ENCODE assay signal across 14 mouse cellular contexts in genomic region chrX:140212644-140213361, GRCm38 (mm10).
DNase-seq lines count a peak whose midpoint lies in the region; ATAC-seq lines count a peak whose summit lies in the region.
"Had no signal": no experiment of that assay in that cellular context is flagged by ENCODE, and none has a peak within 500 bp of the region (broad histone marks: within the 10 kb centered on the region; RNA-seq: fewer than 3 reads in every experiment).

No protein-coding gene starts in this region.

- no peak for ATAC-seq in embryonic facial prominence, embryonic 11.5 days (replicated peaks; ENCODE audit: insufficient number of reproducible peaks, low FRiP score, low TSS enrichment, low read depth)
- peak; percentile 69; the same call in 1 of the 2 replicates for ATAC-seq in hindbrain, embryonic 15.5 days (ENCODE audit: low FRiP score, low read depth)

- H3K9ac ChIP-seq in embryonic facial prominence, embryonic 11.5 days (replicated peaks; ENCODE audit: low read length): no peak overlapping the region
- H3K9ac ChIP-seq in hindbrain, embryonic 15.5 days: no peak overlapping the region
- H3K9ac ChIP-seq: heart, embryonic 13.5 days; lung, embryonic 15.5 days had no signal

- H3K4me3 ChIP-seq in embryonic facial prominence, embryonic 11.5 days (ENCODE audit: low read depth, low read length): no peak overlapping the region
- H3K4me3 ChIP-seq in embryonic facial prominence, embryonic 10.5 days: no peak overlapping the region
- no peak overlapping the region for H3K4me3 ChIP-seq in hindbrain, embryonic 15.5 days
- no peak overlapping the region for H3K4me3 ChIP-seq in hindbrain, embryonic 10.5 days
- H3K4me3 ChIP-seq: heart, embryonic 13.5 days; lung, embryonic 15.5 days had no signal

- peak; percentile 3 for DNase-seq in embryonic facial prominence, embryonic 11.5 days (ENCODE audit: low spot score)
- DNase-seq in embryonic facial prominence, embryonic 10.5 days (ENCODE audit: low spot score): no peak
- DNase-seq in hindbrain, embryonic 10.5 days (ENCODE audit: low spot score): no peak
- peak; percentile 27 for DNase-seq in embryo, embryonic 10.5 days (ENCODE audit: low spot score)
- DNase-seq in neural tube, embryonic 10.5 days (ENCODE audit: extremely low spot score, low spot score): peak; percentile 19
- DNase-seq in spleen, adult 12 weeks (ENCODE audit: low spot score): no peak
- DNase-seq in layer of hippocampus, adult 18-20 months (ENCODE audit: low spot score in 2 of 2): no peak
- DNase-seq: adrenal gland, adult 8-10 months; cerebellum, postnatal 25 days; kidney, adult 8-10 months; liver had no signal

- H3K4me2 ChIP-seq in embryonic facial prominence, embryonic 11.5 days (ENCODE audit: low read depth, low read length): no peak overlapping the region
- no peak overlapping the region for H3K4me2 ChIP-seq in hindbrain, embryonic 15.5 days
- H3K4me2 ChIP-seq: heart, embryonic 13.5 days; lung, embryonic 15.5 days had no signal

- H3K27ac ChIP-seq in embryonic facial prominence, embryonic 11.5 days (replicated peaks; ENCODE audit: low read depth, low read length): no peak overlapping the region
- H3K27ac ChIP-seq in embryonic facial prominence, embryonic 10.5 days (replicated peaks): no peak overlapping the region
- H3K27ac ChIP-seq in hindbrain, embryonic 15.5 days (replicated peaks): no peak overlapping the region
- no peak overlapping the region for H3K27ac ChIP-seq in hindbrain, embryonic 10.5 days
- H3K27ac ChIP-seq: heart, embryonic 13.5 days; lung, embryonic 15.5 days had no signal

- H3K36me3 ChIP-seq in embryonic facial prominence, embryonic 11.5 days (replicated peaks; ENCODE audit: control insufficient read depth, insufficient read depth, low read depth, low read length): no peaks in the 10 kb centered on the region
- no peaks in the 10 kb centered on the region for H3K36me3 ChIP-seq in embryonic facial prominence, embryonic 10.5 days (replicated peaks)
- no peaks in the 10 kb centered on the region for H3K36me3 ChIP-seq in hindbrain, embryonic 15.5 days
- H3K36me3 ChIP-seq in hindbrain, embryonic 10.5 days: no peaks in the 10 kb centered on the region
- H3K36me3 ChIP-seq: heart, embryonic 13.5 days; lung, embryonic 15.5 days had no signal

- H3K4me1 ChIP-seq in embryonic facial prominence, embryonic 11.5 days (ENCODE audit: control insufficient read depth, insufficient read depth, low read length): no peaks in the 10 kb centered on the region
- H3K4me1 ChIP-seq in embryonic facial prominence, embryonic 10.5 days: no peaks in the 10 kb centered on the region
- H3K4me1 ChIP-seq in hindbrain, embryonic 15.5 days (replicated peaks): peaks cover 7% of the 10 kb centered on the region; the same call in 1 of the 2 replicates
- no peaks in the 10 kb centered on the region for H3K4me1 ChIP-seq in hindbrain, embryonic 10.5 days (replicated peaks)
- H3K4me1 ChIP-seq: heart, embryonic 13.5 days; lung, embryonic 15.5 days had no signal

- WGBS in embryonic facial prominence, embryonic 11.5 days: 56% methylated on average over 3 of the region's 3 CpGs
- 65% methylated on average over 3 of the region's 3 CpGs for whole genome bisulfite sequencing in embryonic facial prominence, embryonic 10.5 days
- 45% methylated on average over 3 of the region's 3 CpGs for WGBS in hindbrain, embryonic 15.5 days
- 49% methylated on average over 3 of the region's 3 CpGs for WGBS in hindbrain, embryonic 10.5 days

- H3K27me3 ChIP-seq in embryonic facial prominence, embryonic 11.5 days (ENCODE audit: control insufficient read depth, insufficient read depth, low read length): no peaks in the 10 kb centered on the region; the same call in 1 of the 2 replicates
- H3K27me3 ChIP-seq in embryonic facial prominence, embryonic 10.5 days (replicated peaks; ENCODE audit: low read depth, poor library complexity, severe bottlenecking): peaks cover 94% of the 10 kb centered on the region
- 0 out of 2 replicates have a peak, but pooled peaks cover 8% of the 10 kb centered on the region for H3K27me3 ChIP-seq in hindbrain, embryonic 15.5 days
- peaks cover 67% of the 10 kb centered on the region for H3K27me3 ChIP-seq in hindbrain, embryonic 10.5 days (ENCODE audit: insufficient read depth, poor library complexity, severe bottlenecking)

- H3K9me3 ChIP-seq in embryonic facial prominence, embryonic 11.5 days (replicated peaks; ENCODE audit: control insufficient read depth, low read length): no peaks in the 10 kb centered on the region
- H3K9me3 ChIP-seq in embryonic facial prominence, embryonic 10.5 days: no peaks in the 10 kb centered on the region
- H3K9me3 ChIP-seq in hindbrain, embryonic 15.5 days: no peaks in the 10 kb centered on the region
- H3K9me3 ChIP-seq in hindbrain, embryonic 10.5 days: no peaks in the 10 kb centered on the region
- H3K9me3 ChIP-seq: heart, embryonic 13.5 days; lung, embryonic 15.5 days had no signal

Comparison
In these comparisons a context has a peak if more than half of its experiments do, and no peak if none do; other contexts are left out.
1. DNase-seq: peak in embryonic facial prominence, embryonic 11.5 days (single experiment), embryo, embryonic 10.5 days (single experiment) and neural tube, embryonic 10.5 days (single experiment); none in embryonic facial prominence, embryonic 10.5 days (single experiment), hindbrain, embryonic 10.5 days (single experiment), spleen, adult 12 weeks (single experiment) and layer of hippocampus, adult 18-20 months (0 of 2).